Mouse (Mus musculus) heart, embryonic 15.5 days (tissue): ENCODE measurements around the gene Zfp937. TPM values are rescaled to one million over a fixed set of nuclear protein-coding genes. Genes with fewer than 3 reads are reported as not detected.

Experiments used
- polyA plus RNA-seq: library from polyadenylated mRNA; unstranded; fragments of >200 nt; fragmentation: Nextera tagmentation; extraction: Ambion mirVana; gene quantifications from 2 replicates; pipeline ENCODE4 v1.2.1, GENCODE M21; 2015

Zfp937 gene
- polyA plus RNA-seq, 1 experiment from 2014 or later = 4.1 TPM

Other genes starting within 250 kb of the Zfp937 start
- 5.2 and 5.5 TPM in 2 replicates for gene Zfp120, start 81.4 kb upstream of the Zfp937 start, polyA plus RNA-seq
- gene Gm10770, start 38.4 kb upstream of the Zfp937 start, polyA plus RNA-seq = not detected in 2 replicates
- gene Gm14139, start 36.3 kb upstream of the Zfp937 start, polyA plus RNA-seq = not detected in 2 replicates
- gene Gm21994, start 37.5 kb downstream of the Zfp937 start, polyA plus RNA-seq = 2.0 and 2.7 TPM in 2 replicates
- gene Gm14124, start 39.4 kb downstream of the Zfp937 start, polyA plus RNA-seq = not detected in 2 replicates
- 1.9 TPM in 1 of 2 replicates, not detected in the other for gene Gm10130, start 105.6 kb downstream of the Zfp937 start, polyA plus RNA-seq
- 4.1 and 4.7 TPM in 2 replicates for gene 3300002I08Rik, start 144.7 kb downstream of the Zfp937 start, polyA plus RNA-seq
- 3.8 and 4.8 TPM in 2 replicates for gene Zfp442, start 233.4 kb downstream of the Zfp937 start, polyA plus RNA-seq